ENCODE assay signal across 8 mouse cellular contexts in genomic region chr8:87746072-87746471, GRCm38 (mm10).
A peak's percentile ranks its signal among the peaks of the same experiment; 100 is the strongest.
DNase-seq lines count a peak whose midpoint lies in the region; ATAC-seq lines count a peak whose summit lies in the region.

No protein-coding gene starts in this region.

- 51% methylated on average over 14 of the region's 14 CpGs for WGBS in heart, embryonic 10.5 days
- 20% methylated on average over 14 of the region's 14 CpGs for WGBS in kidney, embryonic 15.5 days
- 48% methylated on average over 14 of the region's 14 CpGs for WGBS in midbrain, embryonic 14.5 days

- no peak overlapping the region for H3K4me2 ChIP-seq in kidney, embryonic 15.5 days
- H3K4me2 ChIP-seq in midbrain, embryonic 14.5 days (ENCODE audit: low read length) = no peak overlapping the region

- H3K27me3 ChIP-seq in heart, embryonic 10.5 days (ENCODE audit: insufficient read depth, poor library complexity, severe bottlenecking) = no peaks in the 10 kb centered on the region
- no peaks in the 10 kb centered on the region for H3K27me3 ChIP-seq in kidney, embryonic 15.5 days
- H3K27me3 ChIP-seq in midbrain, embryonic 14.5 days (ENCODE audit: control insufficient read depth, insufficient read depth, low read length) = no peaks in the 10 kb centered on the region

- no peaks in the 10 kb centered on the region for H3K36me3 ChIP-seq in heart, embryonic 10.5 days
- H3K36me3 ChIP-seq in kidney, embryonic 15.5 days = no peaks in the 10 kb centered on the region
- 0 out of 2 replicates have a peak, but pooled peaks cover 3% of the 10 kb centered on the region for H3K36me3 ChIP-seq in midbrain, embryonic 14.5 days (ENCODE audit: control insufficient read depth, insufficient read depth, low read length)

- peak; percentile 81 for ATAC-seq in kidney, embryonic 15.5 days (replicated peaks; ENCODE audit: low FRiP score)
- no peak for ATAC-seq in midbrain, embryonic 14.5 days (ENCODE audit: low FRiP score, low TSS enrichment)
- ATAC-seq in inflammation-experienced regulatory T-cells, adult 6 months = no peak

- DNase-seq in testis, postnatal 10 days (ENCODE audit: low spot score) = peak; percentile 64
- DNase-seq in testis, postnatal 14 days (ENCODE audit: low spot score) = no peak
- no peak for DNase-seq in heart, embryonic 10.5 days (ENCODE audit: low spot score)
- DNase-seq in midbrain, embryonic 14.5 days = no peak
- DNase-seq in right cerebral cortex, postnatal 10 days (ENCODE audit: low spot score in 2 of 2) = no peak
- no peak for DNase-seq in layer of hippocampus, adult 11-12 months (ENCODE audit: low spot score)

- no peak overlapping the region for H3K9ac ChIP-seq in kidney, embryonic 15.5 days
- no peak overlapping the region for H3K9ac ChIP-seq in midbrain, embryonic 14.5 days (replicated peaks; ENCODE audit: low read length)

- H3K4me3 ChIP-seq in heart, embryonic 10.5 days = no peak overlapping the region
- no peak overlapping the region for H3K4me3 ChIP-seq in kidney, embryonic 15.5 days (replicated peaks)
- H3K4me3 ChIP-seq in midbrain, embryonic 14.5 days (replicated peaks; ENCODE audit: low read depth, low read length) = no peak overlapping the region

- 0 out of 2 replicates have a peak overlapping the region, but pooled peaks have one; percentile 47 for H3K27ac ChIP-seq in heart, embryonic 10.5 days
- H3K27ac ChIP-seq in kidney, embryonic 15.5 days = peak overlapping the region; percentile 79
- peak overlapping the region; percentile 83 for H3K27ac ChIP-seq in midbrain, embryonic 14.5 days (replicated peaks; ENCODE audit: low read depth, low read length)

- no peaks in the 10 kb centered on the region for H3K9me3 ChIP-seq in heart, embryonic 10.5 days
- no peaks in the 10 kb centered on the region for H3K9me3 ChIP-seq in kidney, embryonic 15.5 days (replicated peaks)
- H3K9me3 ChIP-seq in midbrain, embryonic 14.5 days (ENCODE audit: control insufficient read depth, low read length) = no peaks in the 10 kb centered on the region

- H3K4me1 ChIP-seq in heart, embryonic 10.5 days = peaks cover 30% of the 10 kb centered on the region
- peaks cover 37% of the 10 kb centered on the region for H3K4me1 ChIP-seq in kidney, embryonic 15.5 days
- H3K4me1 ChIP-seq in midbrain, embryonic 14.5 days (ENCODE audit: control insufficient read depth, insufficient read depth, low read length) = peaks cover 65% of the 10 kb centered on the region
